Mouse (Mus musculus) stomach, postnatal 0 days (tissue): ENCODE measurements at regions not wholly inside any gene's neighbourhood (a gene's known extent, or its start where the extent isn't known, plus 50 kb on each side); places are given as distances from the start of the nearest gene placed in this dataset.

ENCODE experiments used
- ATAC-seq: fragments of 200-750 bp; cut with Nextera tagmentation; 2 replicates; pipeline ENCODE4 v1.8.0; 2017; ENCODE audit not compliant: low FRiP score, low TSS enrichment
- DNase-seq: peaks from one replicate; pipeline ENCODE4 v3.0.0-alpha.2; 2016; ENCODE audit warnings: low spot score
- H3K27ac ChIP-seq: fragments of 300-500 bp; sonication (generic); replicated peaks from 2 replicates; pipeline ENCODE4 v1.5.1; 2014; ENCODE audit warnings: mild to moderate bottlenecking, control low read depth
- H3K27me3 ChIP-seq: fragments of 300-500 bp; sonication (generic); 2 replicates; pipeline ENCODE4 v1.6.1; 2014; ENCODE audit warnings: low read length; ENCODE audit not compliant: control insufficient read depth, insufficient read depth
- H3K36me3 ChIP-seq: fragments of 300-500 bp; sonication (generic); 2 replicates; pipeline ENCODE4 v1.6.1; 2014; ENCODE audit warnings: low read length, mixed read lengths; ENCODE audit not compliant: control insufficient read depth, insufficient read depth
- H3K4me1 ChIP-seq: fragments of 300-500 bp; sonication (generic); replicated peaks from 2 replicates; pipeline ENCODE4 v1.6.1; 2014; ENCODE audit warnings: antibody characterized with exemption; ENCODE audit not compliant: control insufficient read depth, insufficient read depth
- H3K4me2 ChIP-seq: fragments of 300-500 bp; sonication (generic); replicated peaks from 2 replicates; pipeline ENCODE4 v1.6.1; 2014; ENCODE audit warnings: low read depth, mild to moderate bottlenecking, control low read depth, moderate library complexity
- H3K4me3 ChIP-seq: fragments of 300-500 bp; sonication (generic); 2 replicates; pipeline ENCODE4 v1.5.1; 2014; ENCODE audit warnings: low read depth, low read length, control low read depth
- H3K9ac ChIP-seq: fragments of 300-500 bp; sonication (generic); 2 replicates; pipeline ENCODE4 v1.6.1; 2014; ENCODE audit warnings: mild to moderate bottlenecking, low read length, control low read depth, mixed read lengths
- H3K9me3 ChIP-seq: fragments of 300-500 bp; sonication (generic); 2 replicates; pipeline ENCODE4 v1.6.1; 2016; ENCODE audit warnings: low read length; ENCODE audit not compliant: control insufficient read depth
- CTCF ChIP-seq: IDR thresholded peaks from 2 replicates; pipeline ENCODE4 v1.5.1; 2016; ENCODE audit warnings: antibody characterized with exemption, low read depth, mild to moderate bottlenecking, moderate library complexity
- EP300 ChIP-seq: optimal IDR thresholded peaks from 2 replicates; pipeline ENCODE3; 2016; ENCODE audit warnings: antibody characterized with exemption
- WGBS: fragments of 180-500 bp; shearing (Covaris S2); extraction: QIAGEN DNeasy Blood & Tissue Kit; methylation state at CpG from one replicate; pipeline ENCODE4 v1.1.7; 2014; 5-methylcytosine and 5-hydroxymethylcytosine counted together

- Histone ChIP-seq H3K9me3 (no peaks in the 10 kb centered on the region), H3K4me1 (no peaks in the 10 kb centered on the region), H3K9ac (no peak overlapping the region), H3K4me2 (no peak overlapping the region), H3K27me3 (no peaks in the 10 kb centered on the region), H3K27ac (no peak overlapping the region), H3K36me3 (no peaks in the 10 kb centered on the region), H3K4me3 (no peak overlapping the region)
- WGBS = 84% methylated on average over 3 of the region's 3 CpGs
- no peak for DNase-seq
- no peak for ATAC-seq
- TF ChIP-seq CTCF (no peak), EP300 (no peak)
Measured at GRCm38 (mm10) chr13:35208319-35208718, 181.4 kb upstream of the Eci2 start.

GRCm38 (mm10) chr13:35209551-35209950 lies 182.7 kb upstream of the Eci2 start:
- ATAC-seq = no peak
- Histone ChIP-seq H3K36me3 (no peaks in the 10 kb centered on the region), H3K4me1 (no peaks in the 10 kb centered on the region), H3K27me3 (no peaks in the 10 kb centered on the region), H3K9ac (no peak overlapping the region), H3K27ac (no peak overlapping the region), H3K4me2 (no peak overlapping the region), H3K9me3 (no peaks in the 10 kb centered on the region), H3K4me3 (no peak overlapping the region)
- no peak for TF ChIP-seq EP300
- 63% methylated on average over 4 of the region's 4 CpGs for WGBS
- no peak for DNase-seq

DNA sequence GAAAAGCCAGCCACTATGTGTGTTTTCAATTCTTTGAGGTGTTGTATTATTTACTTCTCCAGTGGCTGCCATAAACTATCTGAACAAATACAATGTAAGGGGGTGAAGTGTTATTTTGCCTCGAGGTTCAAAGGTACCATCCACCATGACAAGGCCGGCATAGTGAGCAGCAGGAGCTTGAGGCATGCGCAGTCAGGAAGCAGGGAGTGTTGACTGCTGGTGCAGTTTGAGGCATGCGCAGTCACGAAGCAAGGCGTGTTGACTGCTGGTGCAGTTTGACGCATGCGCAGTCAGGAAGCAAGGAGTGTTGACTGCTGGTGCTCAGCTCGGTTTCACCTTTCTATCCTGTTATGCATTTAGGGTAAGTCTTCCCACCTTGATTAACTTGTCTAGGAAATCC lies 184.9 kb upstream of the Eci2 start:
- no peaks in the 10 kb centered on the region for H3K4me1 ChIP-seq
- no peak overlapping the region for H3K27ac ChIP-seq
- DNase-seq = no peak
- no peak for ATAC-seq
- H3K36me3 ChIP-seq = no peaks in the 10 kb centered on the region
- no peaks in the 10 kb centered on the region for H3K9me3 ChIP-seq
- TF ChIP-seq CTCF = no peak
- no peak for TF ChIP-seq EP300
- H3K27me3 ChIP-seq = no peaks in the 10 kb centered on the region
- no peak overlapping the region for H3K4me3 ChIP-seq
- H3K4me2 ChIP-seq = no peak overlapping the region
- H3K9ac ChIP-seq = no peak overlapping the region
- 90% methylated on average over 9 of the region's 9 CpGs for WGBS

DNA sequence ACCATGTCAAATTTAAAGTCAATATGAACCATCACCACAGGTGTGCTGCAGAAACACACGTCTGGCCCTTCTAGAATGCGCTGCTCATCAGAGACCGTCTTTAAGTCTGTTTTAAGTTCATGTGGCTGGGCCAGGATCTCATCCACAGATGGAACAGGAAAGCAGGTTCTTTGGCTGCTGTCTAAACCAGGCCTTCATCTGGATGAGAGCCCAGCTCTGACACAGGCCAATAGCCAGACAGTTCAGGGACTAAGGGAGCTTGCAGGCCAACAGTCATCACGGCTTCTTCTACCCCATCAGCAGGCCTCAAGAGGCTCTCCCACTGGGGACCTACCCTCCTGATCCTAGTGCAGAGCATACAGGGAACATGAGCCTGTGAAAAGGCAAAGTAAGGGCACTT lies 185.4 kb upstream of the Eci2 start:
- Histone ChIP-seq H3K36me3 (no peaks in the 10 kb centered on the region), H3K4me2 (no peak overlapping the region), H3K9ac (no peak overlapping the region), H3K4me1 (no peaks in the 10 kb centered on the region), H3K4me3 (no peak overlapping the region), H3K9me3 (no peaks in the 10 kb centered on the region), H3K27ac (no peak overlapping the region), H3K27me3 (no peaks in the 10 kb centered on the region)
- TF ChIP-seq CTCF = no peak
- no peak for TF ChIP-seq EP300
- WGBS = 67% methylated on average over 4 of the region's 4 CpGs
- ATAC-seq (no peak), DNase-seq (no peak)

- H3K9ac ChIP-seq = no peak overlapping the region
- no peak for ATAC-seq
- no peaks in the 10 kb centered on the region for H3K36me3 ChIP-seq
- no peak overlapping the region for H3K4me2 ChIP-seq
- H3K27ac ChIP-seq = no peak overlapping the region
- no peaks in the 10 kb centered on the region for H3K4me1 ChIP-seq
- TF ChIP-seq CTCF (no peak), EP300 (no peak)
- no peaks in the 10 kb centered on the region for H3K9me3 ChIP-seq
- no peak for DNase-seq
- WGBS = 55% methylated on average over 4 of the region's 4 CpGs
- H3K4me3 ChIP-seq = no peak overlapping the region
- no peaks in the 10 kb centered on the region for H3K27me3 ChIP-seq
Measured at GRCm38 (mm10) chr13:35214219-35214618, 187.3 kb upstream of the Eci2 start.

DNA sequence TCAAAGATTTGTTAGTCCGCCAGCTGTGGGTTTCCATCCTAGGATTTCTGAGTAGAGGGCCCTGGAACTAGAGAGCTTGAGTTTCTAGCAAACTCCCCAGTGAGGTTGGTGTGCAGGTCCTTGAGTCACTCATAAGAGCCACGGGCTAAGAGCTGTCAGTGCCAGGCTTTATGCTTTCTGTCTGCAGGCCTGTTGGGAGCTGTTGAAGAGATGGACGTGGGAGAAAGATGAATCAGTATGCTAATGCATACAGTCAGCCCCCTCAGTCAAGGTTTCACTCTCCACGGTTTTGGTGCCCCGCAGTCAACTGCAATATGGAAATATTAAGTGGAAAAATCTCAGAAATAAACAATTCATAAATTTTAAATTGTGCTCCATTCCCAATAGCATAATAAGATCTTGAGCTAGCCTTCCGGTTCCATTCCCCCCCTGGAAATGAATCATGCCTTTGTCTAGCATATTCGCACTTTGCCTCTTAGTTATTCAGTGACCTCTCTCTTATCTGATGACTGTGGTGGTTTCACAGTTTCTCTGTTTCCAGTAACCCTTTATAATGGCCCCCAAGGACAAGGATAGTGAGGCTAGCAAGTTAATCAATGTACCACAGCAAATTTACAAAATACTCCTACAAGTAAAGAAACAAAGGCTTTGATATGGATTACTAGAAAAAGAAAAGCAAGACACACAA lies 199.4 kb upstream of the Eci2 start:
- H3K27ac ChIP-seq = no peak overlapping the region
- no peak overlapping the region for H3K4me3 ChIP-seq
- H3K9ac ChIP-seq = no peak overlapping the region
- no peaks in the 10 kb centered on the region for H3K27me3 ChIP-seq
- ATAC-seq = no peak
- H3K4me2 ChIP-seq = no peak overlapping the region
- DNase-seq = no peak
- H3K4me1 ChIP-seq = no peaks in the 10 kb centered on the region
- WGBS = 58% methylated on average over 7 of the region's 7 CpGs
- TF ChIP-seq EP300 (no peak), CTCF (no peak)
- no peaks in the 10 kb centered on the region for H3K9me3 ChIP-seq
- H3K36me3 ChIP-seq = no peaks in the 10 kb centered on the region
